Mouse (Mus musculus) myocyte (in vitro differentiated cells): Measurements from ENCODE around the gene Kcnmb3.
"Not testable (repeated sequence)": the region's sequence is repeated elsewhere in the genome, so short reads cannot be mapped to it uniquely, and the experiment has no call there.

Experiments
- CEBPB ChIP-seq: IDR thresholded peaks from 2 replicates; pipeline ENCODE4 v1.6.1; 2011; ENCODE audit warnings: mild to moderate bottlenecking, moderate library complexity; ENCODE audit not compliant: poor library complexity, insufficient read depth, severe bottlenecking
- E2F4 ChIP-seq: IDR thresholded peaks from one replicate; pipeline ENCODE4 v1.6.1; 2011; ENCODE audit warnings: mild to moderate bottlenecking, control low read depth, moderate library complexity; ENCODE audit not compliant: insufficient read depth
- MAX ChIP-seq: IDR thresholded peaks from one replicate; pipeline ENCODE4 v1.6.1; 2011; ENCODE audit warnings: low read depth, mild to moderate bottlenecking, control low read depth
- MYOD1 ChIP-seq, 3 experiments: IDR thresholded peaks; one replicate each; pipeline ENCODE4 v1.6.1; 2011; ENCODE audit warnings: control low read depth in 2 of 3, low read depth in 2 of 3, mild to moderate bottlenecking in 2 of 3, moderate library complexity in 1 of 3; ENCODE audit not compliant: insufficient read length in 2 of 3, control insufficient read depth in 1 of 3
- MYOG ChIP-seq, 3 experiments: IDR thresholded peaks; one replicate each; pipeline ENCODE4 v1.6.1; 2011; ENCODE audit warnings: control low read depth in 2 of 3, low read depth in 2 of 3, mild to moderate bottlenecking in 2 of 3; ENCODE audit not compliant: insufficient read length in 2 of 3, control insufficient read depth in 1 of 3, insufficient read depth in 1 of 3
- POLR2A ChIP-seq: IDR thresholded peaks from one replicate; pipeline ENCODE4 v1.6.1; 2011; ENCODE audit warnings: low read depth, mild to moderate bottlenecking, control low read depth, moderate library complexity; ENCODE audit not compliant: insufficient read length
- POLR2AphosphoS2 ChIP-seq: IDR thresholded peaks from one replicate; pipeline ENCODE4 v1.6.1; 2011; ENCODE audit warnings: low read depth, control low read depth; ENCODE audit not compliant: insufficient read length
- REST ChIP-seq: IDR thresholded peaks from one replicate; pipeline ENCODE4 v1.6.1; 2011; ENCODE audit warnings: mild to moderate bottlenecking, control low read depth, moderate library complexity; ENCODE audit not compliant: insufficient read depth, insufficient read length
- TCF12 ChIP-seq: IDR thresholded peaks from one replicate; pipeline ENCODE4 v1.6.1; 2011; ENCODE audit warnings: mild to moderate bottlenecking, control low read depth; ENCODE audit not compliant: poor library complexity, insufficient read depth, severe bottlenecking
- TCF3 ChIP-seq: IDR thresholded peaks from one replicate; pipeline ENCODE4 v1.6.1; 2011; ENCODE audit warnings: low read depth, control low read depth; ENCODE audit not compliant: insufficient read length
- USF1 ChIP-seq: IDR thresholded peaks from one replicate; pipeline ENCODE4 v1.6.1; 2011; ENCODE audit warnings: low read depth, mild to moderate bottlenecking, control low read depth, moderate library complexity

DNA sequence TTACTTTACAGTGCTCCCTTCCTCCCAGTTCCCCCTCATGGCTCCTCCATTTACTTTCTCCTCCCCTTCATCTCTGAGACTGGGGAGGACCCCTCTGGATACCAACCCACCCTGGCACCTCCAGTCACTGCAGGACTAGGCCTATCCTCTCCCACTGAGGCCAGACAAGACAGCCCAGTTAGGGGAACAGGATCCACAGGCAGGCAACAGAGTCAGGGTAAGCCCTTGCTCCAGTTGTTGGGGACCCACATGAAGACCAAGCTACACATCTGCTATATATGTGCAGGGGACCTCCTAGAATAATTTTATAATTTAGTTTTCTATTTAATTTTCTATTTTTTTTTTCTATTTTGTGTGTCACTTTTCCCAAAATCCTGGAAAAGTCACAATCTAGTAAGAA is 62.7 kb downstream of the Kcnmb3 start:
- not testable (repeated sequence) for TF ChIP-seq USF1; POLR2AphosphoS2; POLR2A; REST; E2F4; CEBPB; MAX; TCF3; MYOG (IDR thresholded peaks at IDR 0.05; ENCODE audit: control insufficient read depth in 1 of 3, insufficient read depth in 1 of 3, insufficient read length in 2 of 3, low read depth in 2 of 3); MYOD1 (IDR thresholded peaks at IDR 0.05; ENCODE audit: control insufficient read depth in 1 of 3, insufficient read length in 2 of 3, low read depth in 2 of 3); TCF12
